Mouse (Mus musculus): Measurements from ENCODE around the gene Gm45062. TPM values are rescaled to one million over a fixed set of nuclear protein-coding genes. Genes with fewer than 3 reads are reported as not detected.

Gm45062 gene
- total RNA-seq, 2 experiments from 2014 or later = 5.8 to 6.8 TPM

DNA sequence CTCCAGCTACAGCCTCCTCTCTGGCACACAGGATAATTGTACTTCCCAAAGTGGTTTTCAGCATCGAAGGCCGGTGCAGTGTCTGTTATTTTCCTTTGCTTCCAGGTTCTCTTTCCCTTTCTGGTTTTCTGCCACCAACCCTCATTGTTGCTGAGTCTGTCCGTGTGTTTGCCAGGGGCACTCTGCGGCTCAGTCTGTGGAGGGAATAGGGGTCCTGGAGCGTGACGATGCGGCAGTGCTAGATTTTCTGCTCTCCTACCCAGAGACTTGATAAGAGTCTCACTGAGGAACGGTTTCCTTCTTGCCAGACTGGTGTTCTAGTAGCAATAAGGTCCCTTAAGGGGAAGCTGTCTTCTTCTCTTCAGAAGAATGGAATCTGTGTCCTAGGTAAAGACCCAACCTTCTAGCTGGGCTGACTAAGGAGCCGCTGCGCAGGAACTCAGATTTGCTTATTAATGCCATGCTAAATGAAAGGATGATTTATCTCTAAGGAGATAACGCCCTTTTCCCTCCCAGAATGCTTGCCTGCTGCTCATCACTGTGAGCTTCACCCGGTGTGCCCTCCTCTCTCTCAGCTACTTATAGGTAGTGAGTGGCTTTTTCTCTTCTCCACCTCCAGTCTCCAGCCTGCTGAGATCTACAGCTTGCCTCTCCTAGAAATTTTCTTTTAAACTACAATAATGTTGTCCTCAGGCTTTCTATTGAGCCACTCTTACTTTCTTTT lies 104.9 kb downstream of the Gm45062 start:
- no peak for ATAC-seq (replicated peaks; ENCODE audit: poor library complexity)

DNA sequence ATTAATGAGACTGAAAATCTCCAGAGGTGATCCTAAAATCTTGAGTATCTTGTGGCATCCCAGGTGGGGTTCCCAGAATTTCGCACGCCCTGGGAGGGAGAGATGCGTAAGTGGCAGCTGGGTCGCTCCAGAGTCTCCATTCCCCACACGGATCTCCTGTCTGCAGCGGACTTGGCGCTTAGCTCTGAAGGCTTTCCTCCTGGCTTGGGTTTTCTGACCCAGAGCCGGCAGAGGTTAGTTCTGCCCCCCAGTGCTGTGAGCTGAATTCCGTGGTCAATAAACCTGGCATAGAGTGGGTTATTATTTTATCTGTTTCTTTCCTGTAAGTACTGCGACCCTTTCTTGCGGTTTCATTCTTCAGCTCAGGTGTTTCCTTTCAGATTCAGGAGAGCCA lies 105.5 kb downstream of the Gm45062 start:
- no peak for ATAC-seq (replicated peaks; ENCODE audit: poor library complexity)

DNA sequence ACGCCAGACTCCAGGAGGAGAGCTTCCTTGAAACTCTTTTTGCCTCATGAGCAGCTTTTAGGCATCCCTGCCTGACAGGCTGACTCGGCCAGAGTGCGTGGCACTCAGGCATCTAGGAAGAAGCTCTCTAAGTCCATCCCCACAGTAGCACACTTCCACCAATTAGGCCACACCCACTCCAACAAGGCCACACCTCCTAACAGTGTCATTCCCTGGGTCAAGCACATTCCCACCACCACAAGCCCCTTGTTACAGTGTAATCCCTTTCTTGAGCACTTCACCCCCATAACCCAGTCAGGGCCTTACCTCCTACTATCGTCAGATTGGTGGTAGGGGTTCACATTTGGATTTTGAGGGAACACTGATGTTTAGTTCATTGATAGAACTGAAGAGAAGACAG lies 108.4 kb downstream of the Gm45062 start:
- ATAC-seq (replicated peaks; ENCODE audit: poor library complexity) = no peak

DNA sequence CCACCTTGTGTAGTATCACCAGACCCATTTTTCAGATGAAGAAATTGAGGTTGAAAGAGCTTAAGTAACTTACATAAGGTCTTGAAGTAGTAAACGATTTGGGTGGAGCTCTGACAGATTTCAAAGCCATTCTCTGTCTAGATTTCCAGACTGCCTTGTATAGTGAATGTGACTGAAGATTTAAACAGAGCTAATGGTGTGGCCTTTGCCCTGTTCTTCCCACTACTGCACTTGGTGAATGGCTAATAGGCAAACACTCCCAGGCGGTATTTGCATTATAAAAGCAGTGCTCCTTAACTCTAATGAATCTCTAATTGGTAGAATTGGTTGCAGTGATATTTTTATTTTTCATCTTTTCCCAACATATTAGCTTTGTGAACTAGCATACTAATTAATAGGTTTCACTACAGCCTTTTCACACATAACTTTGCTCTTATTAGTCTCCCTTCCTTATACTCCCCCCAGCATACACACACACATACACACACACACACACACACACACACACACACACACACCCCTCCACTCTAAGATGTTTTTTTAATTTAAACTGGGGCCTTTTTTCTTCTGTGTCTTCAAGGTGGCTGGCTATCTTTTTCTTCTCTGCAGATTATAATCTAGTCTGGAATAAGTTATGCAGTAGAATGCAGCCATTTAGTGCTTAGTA lies 109.1 kb downstream of the Gm45062 start:
- no peak for ATAC-seq (replicated peaks; ENCODE audit: poor library complexity)

DNA sequence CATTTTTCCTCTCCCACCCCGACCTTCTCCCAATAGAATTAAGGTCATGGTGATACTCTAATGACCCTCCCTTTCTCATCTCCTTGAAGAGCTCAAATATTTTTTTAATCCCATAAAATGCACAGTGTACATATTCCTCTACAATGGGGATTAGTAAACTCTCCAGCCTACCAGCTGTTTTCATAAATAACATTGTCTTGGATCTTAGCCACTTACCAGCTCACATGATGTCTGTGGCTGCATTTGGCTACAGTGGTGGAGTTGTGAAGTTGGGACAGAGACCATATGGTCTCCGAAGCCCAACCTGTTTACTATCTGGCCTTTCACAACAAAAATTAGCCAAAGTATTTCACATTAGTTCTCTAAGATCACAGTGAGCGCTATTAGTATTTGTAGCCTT lies 111.4 kb downstream of the Gm45062 start:
- ATAC-seq (replicated peaks; ENCODE audit: poor library complexity) = no peak

DNA sequence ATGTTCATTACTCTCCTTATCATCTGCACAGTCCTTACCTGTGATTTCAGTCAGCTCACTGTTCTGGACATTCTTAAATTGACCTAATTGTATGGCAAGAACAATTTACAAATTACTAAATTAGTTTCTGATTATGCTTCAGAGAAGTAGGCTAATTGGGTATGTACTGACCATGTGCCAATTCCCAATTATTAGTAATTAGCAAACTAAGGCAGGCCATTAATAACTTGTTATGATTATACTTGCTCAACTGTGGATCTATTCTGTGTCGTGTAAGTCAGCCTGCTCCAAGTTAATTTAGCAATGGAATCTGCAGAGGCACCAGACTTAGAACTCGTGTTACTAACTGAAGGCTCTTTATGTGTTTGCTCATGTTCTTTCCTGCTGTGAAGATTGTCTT lies 113.8 kb downstream of the Gm45062 start:
- no peak for ATAC-seq (replicated peaks; ENCODE audit: poor library complexity)

DNA sequence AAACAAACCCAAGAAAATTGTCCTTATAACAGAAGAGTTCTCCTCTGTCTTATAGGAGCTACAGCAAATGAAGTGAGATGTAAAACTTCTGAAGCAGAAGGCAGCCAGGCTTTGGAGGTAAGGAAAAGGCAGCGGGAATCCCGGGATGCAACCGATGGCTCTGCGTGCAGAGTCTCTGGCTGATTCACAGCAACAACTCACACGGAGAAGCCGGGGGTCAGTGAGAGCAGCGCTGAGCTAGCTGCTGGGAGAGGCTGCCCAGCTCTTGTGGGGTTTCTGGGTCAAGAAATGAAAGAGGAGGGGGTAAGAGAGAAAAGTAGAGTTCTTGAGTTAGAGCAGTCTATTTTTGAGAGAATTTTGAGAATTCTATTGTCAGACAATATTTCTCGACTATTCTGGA lies 114.6 kb downstream of the Gm45062 start:
- ATAC-seq (replicated peaks; ENCODE audit: poor library complexity) = no peak

DNA sequence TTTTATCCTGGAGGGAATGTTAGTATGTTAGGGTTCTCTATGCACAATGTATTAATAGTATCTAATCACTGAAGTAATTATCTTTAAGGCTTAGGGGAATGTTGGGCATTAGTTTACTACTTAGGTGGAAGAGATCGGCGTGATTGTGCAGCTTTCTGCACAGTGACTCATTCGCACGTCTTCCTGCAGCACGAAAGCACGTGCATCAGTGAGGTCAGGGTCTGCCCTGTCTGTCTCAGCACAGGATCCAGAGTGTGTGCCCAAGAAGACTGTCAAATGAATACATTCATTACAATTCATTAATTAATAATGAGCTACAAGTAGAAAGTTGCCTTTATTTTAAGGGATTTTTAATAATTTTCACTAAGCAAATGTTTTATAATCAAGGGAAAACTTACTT lies 115.0 kb downstream of the Gm45062 start:
- no peak for ATAC-seq (replicated peaks; ENCODE audit: poor library complexity)

DNA sequence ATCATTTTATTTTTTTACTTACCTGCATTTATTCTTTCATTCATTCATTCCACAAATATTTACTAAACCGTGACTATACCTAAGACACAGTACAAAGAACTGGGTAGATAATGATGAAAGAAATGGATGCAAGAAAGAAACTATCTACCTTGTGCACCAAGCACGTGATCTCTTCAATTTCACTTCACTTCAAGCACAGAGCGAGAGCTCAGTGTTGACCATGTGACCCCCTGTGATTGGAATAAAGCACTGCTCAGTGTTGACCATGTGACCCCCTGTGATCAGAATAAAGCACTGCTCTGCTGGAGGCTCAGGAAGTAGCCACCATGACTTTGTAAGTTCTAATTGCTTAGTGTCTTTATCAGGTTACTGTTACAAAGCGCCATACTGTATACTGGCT lies 115.5 kb downstream of the Gm45062 start:
- ATAC-seq (replicated peaks; ENCODE audit: poor library complexity) = no peak

DNA sequence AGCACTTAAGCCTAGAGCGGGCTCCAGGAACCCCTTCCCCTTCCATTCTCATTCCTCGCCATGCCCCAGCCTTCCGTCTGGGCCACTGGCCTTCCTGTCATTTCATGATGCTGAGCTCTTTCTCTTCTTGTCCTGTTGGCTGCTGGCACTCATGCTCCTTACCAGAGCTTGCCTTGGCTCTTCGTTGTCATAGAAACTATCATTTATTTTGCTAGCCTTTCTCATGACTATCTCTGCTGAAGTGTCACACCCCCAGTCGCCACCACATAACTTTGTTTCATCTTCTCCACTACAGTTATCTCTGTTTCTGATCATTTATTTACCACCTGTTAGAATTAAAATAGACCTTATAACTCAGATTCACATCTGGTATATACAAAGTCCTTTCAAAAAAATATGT lies 117.1 kb downstream of the Gm45062 start:
- no peak for ATAC-seq (replicated peaks; ENCODE audit: poor library complexity)

DNA sequence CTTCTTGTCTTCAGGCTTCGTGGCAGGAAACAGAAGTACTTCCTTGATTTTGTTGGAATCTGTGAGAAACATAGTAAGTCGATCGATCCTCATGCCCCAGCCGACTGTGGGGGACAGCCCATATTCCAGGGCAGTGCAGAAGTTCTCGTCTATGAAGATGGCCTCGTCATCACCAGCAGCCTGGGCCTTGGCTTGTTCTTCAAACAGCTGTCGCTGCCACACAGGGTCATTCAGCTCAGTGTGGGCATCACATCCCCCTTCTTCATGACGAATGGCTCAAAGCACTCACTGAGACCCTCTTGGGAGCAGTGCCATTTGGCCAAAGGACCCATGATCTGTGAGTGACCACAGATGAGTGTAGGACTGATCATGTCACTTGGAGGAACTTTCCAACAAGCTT lies 118.4 kb downstream of the Gm45062 start:
- ATAC-seq (replicated peaks; ENCODE audit: poor library complexity) = no peak

DNA sequence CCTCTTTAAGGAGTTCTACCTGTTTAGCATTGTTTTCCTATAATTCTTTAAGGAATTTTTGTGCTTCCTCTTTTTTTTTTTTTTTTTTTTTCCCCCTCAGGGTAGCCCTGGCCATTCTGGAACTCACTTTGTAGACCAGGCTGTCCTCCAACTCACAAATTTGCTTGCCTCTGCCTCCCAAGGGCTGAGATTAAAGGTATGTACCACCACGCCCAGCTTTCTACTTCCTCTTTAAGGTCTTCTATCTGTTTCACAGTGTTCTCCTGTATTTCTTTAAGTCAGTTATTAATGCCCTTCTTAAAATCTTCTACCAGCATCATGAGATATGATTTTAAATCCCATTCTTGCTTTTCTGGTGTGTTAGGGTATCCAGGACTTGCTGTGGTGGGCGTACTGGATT lies 130.1 kb downstream of the Gm45062 start:
- no peak for ATAC-seq (replicated peaks; ENCODE audit: poor library complexity)

DNA sequence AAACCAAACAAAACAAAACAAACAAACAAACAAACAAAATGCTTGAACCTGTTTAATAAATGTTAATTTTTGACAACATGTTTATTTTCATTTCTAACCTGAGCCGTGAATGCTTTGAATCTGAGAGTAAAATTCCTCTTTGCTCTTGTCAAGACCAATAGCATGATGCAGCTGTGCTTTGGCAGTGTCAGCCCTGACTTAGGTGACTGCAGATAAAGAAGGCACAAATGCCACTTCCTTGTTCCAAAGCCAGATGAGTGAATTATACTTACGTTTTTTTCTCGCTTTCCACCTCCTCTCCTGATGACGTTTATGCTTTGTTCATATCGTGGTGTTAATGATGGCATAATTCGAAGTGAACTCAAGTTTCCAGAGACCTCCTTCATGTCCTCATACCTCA lies 131.0 kb downstream of the Gm45062 start:
- no peak for ATAC-seq (replicated peaks; ENCODE audit: poor library complexity)

DNA sequence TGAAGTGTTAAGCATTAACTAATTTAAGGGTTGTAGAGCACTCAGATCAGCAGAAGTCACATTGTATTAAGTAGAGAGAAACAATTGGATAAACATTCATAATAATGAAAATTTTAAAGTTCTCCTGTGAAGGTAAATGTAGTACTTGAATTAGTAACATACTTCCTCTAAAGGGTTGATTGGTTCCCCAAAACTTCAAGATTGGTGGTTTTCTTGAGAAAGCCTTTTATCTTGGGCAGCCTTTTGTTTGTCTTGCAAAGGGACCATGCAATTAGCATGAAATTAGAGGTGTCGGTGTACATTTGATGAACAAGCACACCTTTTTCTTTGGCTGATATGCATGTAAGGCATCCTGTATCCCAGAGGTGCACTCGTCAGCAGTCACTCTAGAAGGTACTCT lies 131.7 kb downstream of the Gm45062 start:
- ATAC-seq (replicated peaks; ENCODE audit: poor library complexity) = no peak

DNA sequence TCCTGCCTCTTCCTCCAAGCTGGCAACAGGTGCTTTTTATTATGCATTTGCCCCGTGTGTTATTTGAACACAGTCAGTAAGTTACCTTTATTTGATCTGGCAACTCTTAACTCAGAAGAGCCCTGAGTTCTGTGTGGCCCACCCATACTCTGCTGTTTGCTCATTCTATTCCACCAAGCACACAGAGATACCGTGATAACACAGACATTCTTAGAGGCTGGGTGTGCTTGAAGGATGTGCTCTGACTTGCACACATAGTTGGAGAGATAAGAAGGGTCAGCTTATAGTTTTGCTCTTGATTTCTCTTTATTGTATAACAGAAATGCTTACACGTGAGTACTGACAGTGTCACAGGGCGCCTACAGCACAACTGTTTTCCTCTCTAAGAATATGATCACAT lies 133.8 kb downstream of the Gm45062 start:
- ATAC-seq (replicated peaks; ENCODE audit: poor library complexity) = peak; percentile 55; the same call in 1 of the 2 replicates

DNA sequence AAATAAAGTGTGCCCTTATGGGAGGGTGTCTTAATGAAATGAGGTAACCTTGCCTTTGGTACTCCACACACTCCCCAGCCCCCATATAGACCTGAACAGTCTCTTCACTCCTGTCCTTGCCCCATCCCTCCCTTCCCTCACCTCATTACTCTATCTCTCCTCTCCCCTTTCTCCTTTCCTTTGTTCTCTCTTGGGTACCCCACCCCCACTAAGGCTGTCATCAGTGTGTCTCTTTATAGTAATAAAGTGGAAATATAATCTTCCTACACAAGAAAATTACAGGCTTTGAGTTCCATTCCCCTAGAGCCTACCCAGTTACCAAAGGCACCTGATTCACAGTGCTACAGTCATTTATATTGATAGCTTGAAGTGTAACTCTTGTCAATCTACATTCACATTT lies 134.8 kb downstream of the Gm45062 start:
- no peak for ATAC-seq (replicated peaks; ENCODE audit: poor library complexity)

DNA sequence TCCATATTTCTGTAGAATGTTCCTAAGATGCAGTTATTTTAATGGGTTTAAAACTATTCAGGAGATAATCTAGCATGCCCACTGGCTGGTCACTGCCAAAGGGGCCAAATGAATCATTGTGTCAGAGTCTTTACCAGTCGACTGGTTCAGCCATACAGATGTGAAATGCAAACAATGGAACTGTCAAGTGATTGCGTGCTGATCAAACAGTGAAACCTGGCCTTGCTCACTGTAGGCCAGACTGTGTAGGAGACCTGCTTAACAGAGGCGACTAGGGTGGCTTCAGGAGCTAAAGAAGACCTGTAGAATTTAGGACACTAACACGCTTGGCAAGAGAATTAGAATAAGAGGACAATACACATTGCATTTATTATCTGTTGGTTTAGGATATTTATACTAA lies 135.8 kb downstream of the Gm45062 start:
- no peak for ATAC-seq (replicated peaks; ENCODE audit: poor library complexity)

DNA sequence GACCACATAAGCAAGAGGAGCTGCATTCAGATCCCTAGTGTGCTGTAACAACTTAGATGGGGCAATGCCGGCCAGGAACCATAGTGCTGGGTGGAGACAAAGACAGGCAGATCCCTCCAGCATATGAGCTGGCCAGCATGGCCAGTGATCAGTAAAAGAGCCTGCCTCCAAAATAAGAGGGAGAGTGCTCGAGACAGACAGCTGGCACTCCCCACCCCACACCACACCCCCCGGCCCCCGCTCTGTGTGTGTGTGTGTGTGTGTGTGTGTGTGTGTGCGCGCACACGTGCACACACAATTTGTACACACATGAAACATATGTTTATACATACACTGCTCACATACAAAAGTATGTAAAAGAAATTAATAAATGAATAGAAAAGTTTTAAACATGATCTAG lies 138.0 kb downstream of the Gm45062 start:
- no peak for ATAC-seq (replicated peaks; ENCODE audit: poor library complexity)

DNA sequence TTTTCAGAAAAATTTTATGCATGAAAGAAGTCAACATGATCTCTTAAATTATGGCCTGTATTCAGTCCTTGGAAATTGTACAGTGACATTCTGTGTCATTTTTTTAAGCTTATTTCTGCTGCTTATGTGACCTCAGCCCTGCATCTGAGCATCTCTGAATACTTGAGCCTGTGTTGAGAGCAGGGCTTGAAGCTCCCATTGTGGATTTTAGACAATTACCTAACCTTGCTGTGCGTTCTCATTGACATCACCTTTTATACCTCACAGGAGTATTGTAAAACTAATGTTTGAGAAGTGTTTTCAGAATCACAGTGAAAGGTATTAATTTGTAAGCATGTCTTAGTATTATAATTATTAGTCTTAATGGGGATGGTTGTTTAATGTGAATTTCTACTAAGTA lies 140.5 kb downstream of the Gm45062 start:
- no peak for ATAC-seq (replicated peaks; ENCODE audit: poor library complexity)

DNA sequence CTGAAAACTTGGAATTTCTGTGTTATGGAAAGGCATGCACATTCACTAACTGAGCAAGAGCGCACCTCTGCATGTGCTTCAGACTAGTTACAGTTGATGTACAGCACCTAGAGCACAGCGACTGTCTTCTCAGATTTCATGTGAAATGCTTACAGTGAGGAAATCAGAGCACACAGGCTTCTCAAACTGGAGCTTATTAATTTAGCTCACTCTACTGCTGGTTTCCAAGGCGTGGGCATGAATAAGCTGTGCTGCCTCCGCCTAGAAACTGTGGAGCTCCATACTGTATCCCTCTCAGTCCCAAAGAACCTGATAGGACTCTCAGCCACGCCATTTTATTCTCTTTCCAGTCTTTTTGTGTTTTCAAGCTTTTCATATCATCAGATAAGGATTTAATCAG lies 143.9 kb downstream of the Gm45062 start:
- no peak for ATAC-seq (replicated peaks; ENCODE audit: poor library complexity)

DNA sequence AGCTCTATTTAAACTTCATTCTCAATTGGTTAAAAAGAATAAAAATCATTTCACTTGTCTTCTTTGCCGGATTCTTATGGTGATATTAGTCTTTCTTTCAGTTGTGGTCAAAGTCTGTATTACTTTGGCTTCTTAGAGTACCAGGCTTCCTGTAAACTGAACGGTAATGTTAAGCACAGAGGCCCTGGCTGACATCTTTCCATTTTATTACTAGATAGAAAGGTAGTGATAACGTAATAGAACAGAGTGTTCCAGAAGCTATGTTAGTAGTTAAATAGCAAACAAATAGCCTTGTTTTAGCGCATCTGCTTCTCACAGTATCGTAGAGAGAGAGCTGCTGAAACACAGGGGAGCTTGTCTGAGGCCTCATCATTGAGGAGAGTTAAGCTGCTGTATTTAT lies 146.6 kb downstream of the Gm45062 start:
- ATAC-seq (replicated peaks; ENCODE audit: poor library complexity) = no peak

DNA sequence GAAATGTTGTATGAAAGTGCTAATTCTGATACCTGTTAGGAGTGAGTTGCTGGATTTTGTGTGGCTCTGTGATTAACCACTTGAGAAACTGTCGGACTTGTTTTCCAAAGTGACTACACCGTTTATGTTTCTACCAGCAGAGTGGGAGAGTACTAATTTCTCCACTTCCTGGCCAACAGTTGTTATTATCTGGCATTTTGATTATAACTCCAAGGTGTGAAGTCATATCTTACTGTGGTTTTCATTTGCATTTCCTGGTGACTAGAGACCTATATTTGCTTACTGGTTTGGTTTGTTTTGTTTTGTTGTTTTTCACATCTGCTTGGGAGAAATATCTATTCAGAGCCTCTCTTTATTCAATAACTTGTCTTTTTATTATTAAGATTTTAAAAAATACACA lies 149.1 kb downstream of the Gm45062 start:
- no peak for ATAC-seq (replicated peaks; ENCODE audit: poor library complexity)

DNA sequence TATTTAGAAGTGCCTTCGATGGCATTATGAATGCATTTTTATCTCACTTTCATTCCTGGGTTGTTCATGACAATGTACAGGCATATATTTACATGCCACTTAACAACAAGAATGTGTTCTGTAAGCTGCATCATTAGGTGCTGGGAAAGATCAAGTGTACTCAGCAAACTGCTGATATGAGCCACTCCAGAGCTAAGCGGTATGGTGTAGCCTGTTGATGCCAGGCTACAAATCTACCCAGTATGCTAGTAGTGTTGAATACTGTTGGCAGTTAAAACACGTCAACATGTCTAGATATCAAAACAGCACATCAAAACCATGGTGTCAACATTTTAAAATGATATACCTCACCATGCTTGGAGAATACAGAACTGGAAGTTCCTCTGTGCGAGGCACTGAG lies 150.6 kb downstream of the Gm45062 start:
- no peak for ATAC-seq (replicated peaks; ENCODE audit: poor library complexity)

Measured in megakaryocyte progenitor cell, adult 5-6 weeks (primary cell).